Mouse (Mus musculus) left cerebral cortex, adult 11 months (tissue): ENCODE measurements around the gene 2810004N23Rik.
A peak's percentile ranks its signal among the peaks of the same experiment; 100 is the strongest.
"Not testable (repeated sequence)": the region's sequence is repeated elsewhere in the genome, so short reads cannot be mapped to it uniquely, and the experiment has no call there.

Source experiments
- DNase-seq: peaks from one replicate; pipeline ENCODE4 v3.0.0; 2022; ENCODE audit warnings: low spot score

2810004N23Rik gene

GRCm38 (mm10) chr8:124866669-124867068 is 3.7 kb upstream of the 2810004N23Rik start:
- DNase-seq, result no peak

DNA sequence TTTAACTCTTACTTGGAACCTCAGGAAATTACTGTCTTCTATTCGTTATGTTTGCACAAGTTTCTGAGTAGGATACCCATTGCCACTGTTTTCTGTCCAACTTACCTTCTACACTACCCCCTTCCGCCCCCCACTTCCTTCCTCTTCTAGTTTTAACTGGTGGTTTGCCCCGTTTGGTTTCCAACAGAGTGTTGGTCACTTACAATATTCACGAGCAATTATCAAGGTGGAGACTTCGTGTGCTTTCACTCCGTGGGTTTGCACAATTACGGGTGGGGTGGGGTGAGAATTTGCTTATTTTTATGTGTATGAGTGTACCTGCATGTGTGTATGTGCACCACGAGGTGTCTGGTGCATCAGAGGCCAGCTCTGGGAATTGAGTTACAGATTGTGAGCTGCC is 809 bp upstream of the 2810004N23Rik start:
- no peak for DNase-seq

DNA sequence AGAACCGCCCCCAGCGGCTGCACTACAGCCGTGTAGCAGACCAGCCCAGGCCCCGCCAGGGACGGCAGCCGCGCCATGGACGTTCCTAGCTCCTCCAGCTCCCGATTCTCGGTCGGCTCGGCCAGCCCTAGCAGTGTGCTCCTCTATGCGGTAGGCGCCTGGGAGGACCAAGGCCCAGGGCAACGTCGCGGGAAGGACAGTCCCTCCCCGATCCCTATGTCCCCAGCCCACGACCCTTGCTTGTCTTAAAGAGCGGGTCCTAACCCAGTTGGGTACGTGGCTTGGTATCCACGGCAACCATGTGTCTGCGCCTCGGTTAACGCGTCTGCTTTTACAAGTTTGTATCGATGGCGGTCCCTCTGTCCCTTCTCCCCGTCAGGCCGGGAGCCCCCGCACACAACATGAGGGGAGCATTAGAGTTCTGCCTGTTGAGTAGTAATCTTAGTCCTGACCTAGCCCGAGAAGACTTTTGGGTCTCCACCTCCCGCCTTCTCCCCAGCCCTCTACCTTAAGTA is 300 bp upstream of the 2810004N23Rik start:
- no peak for DNase-seq

DNA sequence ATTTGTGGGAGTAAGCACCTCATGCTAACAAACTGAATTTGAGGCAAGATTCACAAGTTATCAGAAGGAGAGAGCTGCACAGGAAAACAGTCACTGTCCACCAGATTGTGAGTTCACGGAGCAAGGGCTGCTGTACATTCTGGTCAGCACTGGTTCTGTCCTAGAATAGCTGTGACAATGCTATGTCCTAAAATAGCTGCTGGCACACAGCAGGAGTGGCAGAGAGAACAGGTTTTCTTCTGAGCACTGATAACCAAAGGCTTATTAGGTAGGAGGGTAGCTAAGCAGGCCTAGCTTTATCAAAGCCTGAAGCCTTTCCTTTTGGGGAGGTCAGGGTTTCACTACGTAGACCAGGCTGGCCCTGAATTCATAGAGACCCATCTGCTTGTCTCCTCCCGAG is 2.7 kb downstream of the 2810004N23Rik start:
- DNase-seq, result no peak

- DNase-seq, result no peak
Measured at GRCm38 (mm10) chr8:124859466-124859865, 3.5 kb downstream of the 2810004N23Rik start.

DNA sequence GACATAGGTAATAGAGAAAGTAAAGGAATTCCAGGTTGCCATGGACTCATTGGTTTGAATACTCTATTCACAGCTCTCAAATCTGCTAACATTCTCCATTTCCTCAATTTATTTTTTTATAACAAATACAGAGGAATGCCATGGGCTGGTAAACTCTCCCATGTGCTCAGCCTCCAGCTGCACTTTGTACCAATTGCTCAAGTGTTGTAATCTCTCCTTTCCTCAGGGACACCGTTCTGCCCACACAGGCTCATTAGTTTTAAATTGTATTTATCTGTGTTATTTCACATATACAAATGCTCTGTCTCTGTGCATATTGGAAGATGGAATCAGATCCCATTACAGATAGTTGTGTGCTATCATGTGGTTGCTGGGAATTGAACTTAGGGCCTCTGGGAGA is 9.4 kb downstream of the 2810004N23Rik start:
- DNase-seq, result no peak

- no peak for DNase-seq
Measured at GRCm38 (mm10) chr8:124845573-124845972, 17.3 kb downstream of the 2810004N23Rik start.

GRCm38 (mm10) chr8:124845131-124845530 is 17.8 kb downstream of the 2810004N23Rik start:
- DNase-seq, result no peak

DNA sequence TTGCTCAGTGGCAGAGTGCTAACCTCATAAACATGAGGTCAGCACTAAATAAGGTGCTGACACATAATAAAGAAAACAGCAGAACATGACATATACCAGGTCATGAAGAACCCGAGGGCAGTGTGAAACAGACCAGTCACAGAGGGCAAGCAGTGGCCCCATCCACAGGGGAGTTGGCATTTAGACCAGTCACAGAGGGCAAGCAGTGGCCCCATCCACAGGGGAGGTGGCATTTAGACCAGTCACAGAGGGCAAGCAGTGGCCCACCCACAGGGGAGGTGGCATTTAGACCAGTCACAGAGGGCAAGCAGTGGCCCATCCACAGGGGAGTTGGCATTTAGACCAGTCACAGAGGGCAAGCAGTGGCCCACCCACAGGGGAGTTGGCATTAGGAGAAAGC is 20.0 kb downstream of the 2810004N23Rik start:
- DNase-seq, result not testable (repeated sequence)

GRCm38 (mm10) chr8:124841775-124842174 is 21.1 kb downstream of the 2810004N23Rik start:
- no peak for DNase-seq

GRCm38 (mm10) chr8:124840900-124841299 is 22.0 kb downstream of the 2810004N23Rik start:
- no peak for DNase-seq

DNA sequence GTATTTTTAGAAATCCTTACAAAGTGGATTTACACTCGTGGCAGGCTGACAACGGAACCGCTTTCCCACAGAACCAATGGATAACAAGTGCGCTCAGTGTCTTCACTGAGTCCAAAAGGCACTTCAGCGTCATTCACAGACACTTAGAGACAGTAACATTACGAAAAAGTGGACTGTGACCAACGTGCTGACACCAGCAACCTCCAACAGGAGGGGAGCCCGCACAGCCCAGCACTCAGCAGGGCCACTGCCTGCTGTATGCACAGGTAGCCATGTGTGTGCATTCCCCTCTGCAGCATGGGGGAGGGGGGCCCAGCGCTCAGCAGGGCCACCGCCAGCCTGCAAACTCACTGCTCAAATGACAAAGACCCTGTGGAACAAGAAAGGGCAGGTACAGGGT is 23.5 kb downstream of the 2810004N23Rik start:
- no peak for DNase-seq

DNA sequence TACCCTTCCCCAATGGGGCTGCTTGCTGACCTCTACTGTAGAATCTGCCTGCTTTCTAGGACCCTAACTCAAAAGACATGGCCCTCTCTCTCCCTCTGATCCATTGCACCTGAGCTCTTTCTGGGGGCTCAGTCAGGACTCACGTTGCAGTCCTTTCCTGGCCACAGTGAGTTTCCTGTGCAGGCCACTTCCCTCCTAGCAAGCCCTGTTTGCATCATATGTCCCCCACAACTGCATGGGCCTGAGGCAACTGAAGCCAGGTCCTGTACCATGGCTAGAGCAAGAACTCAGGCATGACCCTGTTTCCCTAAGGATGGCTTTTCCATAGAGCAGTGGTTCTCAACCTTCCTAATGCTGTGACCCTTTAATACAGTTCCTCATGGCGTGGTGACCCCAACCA is 25.0 kb downstream of the 2810004N23Rik start:
- DNase-seq, result no peak

DNA sequence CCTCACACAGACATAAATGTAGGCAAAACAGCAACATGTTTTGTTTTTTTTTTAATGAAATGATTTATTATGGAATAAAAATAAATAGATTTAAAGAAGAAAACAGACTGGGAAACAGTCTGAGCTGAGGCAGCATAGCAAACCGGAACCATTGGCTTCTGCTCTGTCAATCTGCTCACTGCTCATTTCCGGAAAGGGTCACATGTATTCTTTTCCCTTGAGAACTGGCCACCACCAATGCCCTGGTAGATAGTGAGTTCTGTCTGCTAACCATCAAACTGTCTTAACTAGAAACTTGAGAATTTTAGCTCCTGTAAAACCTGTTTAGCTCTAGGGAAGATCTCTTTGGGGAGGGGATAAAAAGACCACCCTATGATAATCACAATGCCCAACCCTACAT is 26.0 kb downstream of the 2810004N23Rik start:
- no peak for DNase-seq

GRCm38 (mm10) chr8:124836273-124836672 is 26.6 kb downstream of the 2810004N23Rik start:
- no peak for DNase-seq

GRCm38 (mm10) chr8:124835848-124836247 is 27.1 kb downstream of the 2810004N23Rik start:
- no peak for DNase-seq

DNA sequence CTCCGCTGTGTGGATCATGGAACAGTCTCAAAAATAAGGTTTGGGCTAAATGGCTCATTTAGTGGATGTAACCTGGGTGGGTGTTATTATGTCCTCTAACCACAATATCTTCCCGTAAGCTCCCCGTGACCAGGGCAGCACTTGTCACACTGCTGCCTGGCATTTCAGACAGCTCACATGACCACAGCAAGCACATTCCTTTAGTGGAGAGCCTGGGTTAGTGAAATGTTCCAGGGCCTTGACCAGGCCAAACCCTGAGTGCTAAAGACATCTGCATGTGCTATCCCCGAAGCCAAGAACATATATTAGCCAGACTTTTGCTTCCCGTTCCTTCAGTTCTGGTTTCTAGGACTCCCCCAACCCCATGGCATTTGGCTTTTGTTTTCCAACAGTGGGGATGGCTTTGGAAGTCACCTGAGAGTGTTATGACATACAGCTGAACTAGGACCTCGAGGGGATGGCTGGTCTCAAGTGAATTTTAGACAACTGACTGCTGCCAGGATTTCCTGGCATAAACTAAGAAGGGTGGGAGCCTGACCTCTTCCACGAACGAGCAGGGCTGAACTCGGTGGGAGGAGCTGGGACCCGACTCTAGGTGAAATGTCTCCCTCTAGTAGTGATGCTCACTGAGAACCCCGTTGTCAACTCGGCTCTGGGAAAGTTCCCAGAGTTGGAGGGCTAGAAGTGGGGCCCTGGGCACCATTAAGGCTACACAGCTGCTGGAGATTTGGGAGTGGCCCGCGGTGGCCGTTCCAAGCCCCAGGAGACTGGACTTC is 29.3 kb downstream of the 2810004N23Rik start:
- no peak for DNase-seq

- no peak for DNase-seq
Measured at GRCm38 (mm10) chr8:124831941-124832340, 31.0 kb downstream of the 2810004N23Rik start.

GRCm38 (mm10) chr8:124831531-124831930 is 31.4 kb downstream of the 2810004N23Rik start:
- DNase-seq, result no peak

GRCm38 (mm10) chr8:124830050-124830449 is 32.9 kb downstream of the 2810004N23Rik start:
- DNase-seq, result no peak

DNA sequence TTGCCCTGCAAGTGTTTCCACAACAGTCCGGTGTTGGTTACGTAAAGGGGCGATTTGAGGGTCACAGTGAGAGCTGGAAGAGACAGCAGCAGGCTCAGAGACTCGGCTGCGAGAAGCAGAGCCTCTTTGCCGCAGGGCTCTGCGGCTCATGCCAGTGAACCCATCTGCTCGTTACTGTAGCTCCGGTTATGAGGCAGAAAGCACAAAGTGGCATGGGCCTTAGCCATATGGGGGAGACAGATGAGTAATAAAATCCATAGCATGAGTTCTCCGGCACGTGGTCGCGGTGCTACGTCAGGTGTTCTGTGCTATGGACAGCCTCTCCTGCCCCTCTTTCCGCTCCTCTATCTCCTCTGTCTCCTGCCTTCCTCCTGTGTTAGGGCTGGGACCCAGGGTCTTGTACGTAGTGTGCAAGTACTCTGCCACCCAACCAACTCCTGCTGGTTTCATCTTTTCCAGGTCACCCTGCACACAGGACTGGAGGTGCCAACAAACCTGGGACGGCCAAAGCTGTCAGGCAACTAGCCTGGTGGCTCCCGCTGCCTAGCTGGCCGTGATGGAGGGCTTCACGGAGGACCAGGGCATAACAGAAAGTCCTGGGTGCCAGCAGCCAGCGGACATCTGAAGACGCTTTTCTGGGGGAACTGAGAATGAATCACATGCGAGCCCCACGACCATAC is 34.2 kb downstream of the 2810004N23Rik start:
- no peak for DNase-seq

DNA sequence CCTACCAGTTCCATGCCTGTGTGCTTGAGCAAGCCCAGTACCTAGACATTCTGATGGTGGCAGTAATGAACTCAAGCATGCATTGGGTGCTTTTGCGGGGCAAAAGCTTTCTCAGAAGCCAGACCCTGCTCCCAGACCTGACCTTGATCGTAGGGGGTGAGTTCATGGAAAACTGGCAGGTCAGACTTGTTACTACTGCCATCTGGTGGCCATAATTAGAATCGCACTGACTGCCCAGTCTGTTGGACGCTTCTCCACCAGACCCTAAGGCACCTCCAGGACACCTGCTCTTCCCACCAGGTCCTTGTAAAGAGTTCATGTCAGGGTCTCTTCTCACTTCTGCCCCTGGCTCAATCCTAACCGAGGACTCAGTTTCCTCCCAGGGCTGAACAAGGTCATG is 35.5 kb downstream of the 2810004N23Rik start:
- DNase-seq, result peak; percentile 19

DNA sequence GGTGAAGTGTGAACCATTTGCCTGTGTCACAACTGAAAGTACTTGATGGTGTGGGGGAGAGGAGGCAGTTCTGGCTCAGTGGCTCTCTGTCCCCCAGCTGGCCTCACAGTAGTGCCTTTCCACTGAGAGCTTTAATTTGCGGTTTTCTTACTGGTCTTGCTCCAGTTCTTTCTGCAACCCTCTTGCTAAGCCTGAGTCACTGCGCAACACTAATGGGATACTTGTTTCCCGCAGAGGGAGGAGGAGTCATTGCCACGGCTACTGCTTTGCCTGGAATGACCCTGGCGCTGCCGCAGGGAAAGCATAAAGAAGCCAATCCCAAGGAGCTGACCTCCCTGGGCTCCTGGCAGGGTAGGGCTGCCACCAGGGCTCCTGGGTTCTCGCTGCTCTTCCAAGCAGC is 36.3 kb downstream of the 2810004N23Rik start:
- no peak for DNase-seq
